Mouse (Mus musculus) layer of hippocampus, adult 8-10 months (tissue): ENCODE measurements around the gene Abcd2. TPM values are rescaled to one million over a fixed set of nuclear protein-coding genes. Genes with fewer than 3 reads are reported as not detected.

Source experiments
- DNase-seq, 2 experiments: peaks; one replicate each; pipeline ENCODE4 v3.0.0; 2022; ENCODE audit warnings: low spot score in 2 of 2
- total RNA-seq, 4 experiments: library from RNA; stranded (reverse); gene quantifications; 2 replicates each; pipeline ENCODE4 v1.2.4; 2022

Gene Abcd2
- 10 to 100 TPM; 17.7 to 23.3 (median 19.2) TPM for total RNA-seq

GRCm38 (mm10) chr15:91191412-91192222, at the start of gene Abcd2:
Gene Abcd2, minus strand, starts transcription at chr15:91191799.
- DNase-seq = peak; percentile 64 to 67

GRCm38 (mm10) chr15:91240683-91241335, 49.2 kb upstream of the Abcd2 start:
- DNase-seq = no peak

- no peak for DNase-seq
Measured at GRCm38 (mm10) chr15:91237294-91237693, 45.7 kb upstream of the Abcd2 start.

GRCm38 (mm10) chr15:91206518-91206917, 14.9 kb upstream of the Abcd2 start:
- no peak for DNase-seq

- no peak for DNase-seq
Measured at GRCm38 (mm10) chr15:91203521-91203920, 11.9 kb upstream of the Abcd2 start.

GRCm38 (mm10) chr15:91202486-91202885, 10.9 kb upstream of the Abcd2 start:
- DNase-seq = no peak

- no peak for DNase-seq
Measured at GRCm38 (mm10) chr15:91200833-91201232, 9.2 kb upstream of the Abcd2 start.

- no peak for DNase-seq
Measured at GRCm38 (mm10) chr15:91199256-91199905, 7.8 kb upstream of the Abcd2 start, which contains the start of gene CN725425. Gene CN725425, plus strand, starts transcription at chr15:91199494.

GRCm38 (mm10) chr15:91192223-91192598, 612 bp upstream of the Abcd2 start:
- no peak for DNase-seq

- DNase-seq = no peak
Measured at GRCm38 (mm10) chr15:91190519-91191207, 936 bp downstream of the Abcd2 start.

- DNase-seq = no peak
Measured at GRCm38 (mm10) chr15:91190026-91190425, 1.6 kb downstream of the Abcd2 start.

- DNase-seq = no peak
Measured at GRCm38 (mm10) chr15:91186358-91186757, 5.2 kb downstream of the Abcd2 start.

GRCm38 (mm10) chr15:91179911-91180622, 11.5 kb downstream of the Abcd2 start:
- DNase-seq = no peak

GRCm38 (mm10) chr15:91178656-91179314, 12.8 kb downstream of the Abcd2 start:
- no peak for DNase-seq

GRCm38 (mm10) chr15:91172193-91172592, 19.4 kb downstream of the Abcd2 start:
- no peak for DNase-seq

- DNase-seq = no peak
Measured at GRCm38 (mm10) chr15:91171332-91171731, 20.3 kb downstream of the Abcd2 start.

GRCm38 (mm10) chr15:91170602-91171328, 20.8 kb downstream of the Abcd2 start:
- DNase-seq = no peak

GRCm38 (mm10) chr15:91167850-91168562, 23.6 kb downstream of the Abcd2 start:
- no peak for DNase-seq

- DNase-seq = peak in 1 of 2 experiments; percentile 19
Measured at GRCm38 (mm10) chr15:91165021-91165420, 26.6 kb downstream of the Abcd2 start.
